Mouse (Mus musculus): ENCODE measurements at regions not wholly inside any gene's neighbourhood (a gene's known extent, or its start where the extent isn't known, plus 50 kb on each side); places are given as distances from the start of the nearest gene placed in this dataset.

DNA sequence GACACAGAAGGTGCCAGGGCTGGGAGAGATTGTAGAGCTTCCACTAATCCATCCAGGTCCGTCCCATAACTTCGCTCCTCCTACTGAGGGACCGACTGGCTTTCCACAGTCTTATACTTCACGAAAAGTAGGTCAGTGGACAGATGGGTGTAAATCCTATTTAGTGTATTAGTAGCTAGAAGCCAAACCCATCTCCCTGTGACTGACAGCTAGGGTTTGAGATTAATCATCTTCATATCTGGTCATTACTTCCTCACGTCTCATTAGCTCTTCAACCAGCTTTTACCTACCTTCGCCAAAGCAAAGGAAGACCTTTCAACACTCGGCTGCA lies 60.4 kb upstream of the Scaf11 start:
- DNase-seq: no peak

- peak; percentile 83 for DNase-seq
Observed at GRCm38 (mm10) chr15:96520412-96521124, 59.9 kb upstream of the Scaf11 start.

- no peak for DNase-seq
Observed at GRCm38 (mm10) chr15:96518156-96518555, 57.5 kb upstream of the Scaf11 start.

DNA sequence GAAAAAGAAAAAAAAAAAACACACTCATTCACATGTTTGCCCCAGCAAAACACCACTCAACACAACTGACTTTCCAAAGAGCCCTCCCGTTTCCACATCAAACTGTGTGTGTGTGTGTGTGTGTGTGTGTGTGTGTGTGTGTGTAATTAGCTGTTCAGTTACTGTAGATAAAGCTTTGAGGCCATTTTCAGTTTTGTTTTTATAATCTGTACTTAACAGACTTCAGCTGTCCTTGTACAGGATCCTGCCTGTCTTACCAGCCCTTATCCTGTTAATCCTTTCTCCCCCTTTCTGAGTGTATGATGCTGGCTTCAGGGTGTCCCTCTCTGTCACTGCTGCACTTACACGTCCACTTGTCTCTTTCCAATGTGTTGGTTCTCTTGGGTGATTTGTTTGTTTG lies 55.0 kb upstream of the Scaf11 start:
- DNase-seq: no peak

DNA sequence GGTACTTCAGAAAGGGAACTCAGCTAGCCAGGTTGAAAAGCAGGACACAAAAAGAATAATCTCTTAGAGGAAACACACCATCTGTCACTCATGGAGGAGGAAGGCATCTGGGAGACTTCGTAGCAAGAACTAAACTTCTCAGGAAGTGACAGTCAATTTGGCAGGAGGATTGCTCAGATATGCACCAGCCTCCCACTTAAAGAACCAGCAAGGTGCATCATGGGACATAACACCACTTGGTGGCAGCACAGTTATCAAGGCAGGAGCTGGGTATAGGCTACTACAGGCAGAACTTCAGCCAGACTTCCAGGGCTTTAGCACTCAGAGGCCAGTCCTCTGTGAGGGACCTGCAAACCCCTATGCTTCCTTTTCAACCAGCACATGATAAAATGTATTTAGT lies 52.0 kb upstream of the Scaf11 start:
- peak; percentile 39 for DNase-seq
